Mouse (Mus musculus): ENCODE results near the gene Pkp1. TPM values are rescaled to one million over a fixed set of nuclear protein-coding genes. Genes with fewer than 3 reads are reported as not detected.

Gene Pkp1
- total and polyA plus RNA-seq, 3 experiments: not detected

DNA sequence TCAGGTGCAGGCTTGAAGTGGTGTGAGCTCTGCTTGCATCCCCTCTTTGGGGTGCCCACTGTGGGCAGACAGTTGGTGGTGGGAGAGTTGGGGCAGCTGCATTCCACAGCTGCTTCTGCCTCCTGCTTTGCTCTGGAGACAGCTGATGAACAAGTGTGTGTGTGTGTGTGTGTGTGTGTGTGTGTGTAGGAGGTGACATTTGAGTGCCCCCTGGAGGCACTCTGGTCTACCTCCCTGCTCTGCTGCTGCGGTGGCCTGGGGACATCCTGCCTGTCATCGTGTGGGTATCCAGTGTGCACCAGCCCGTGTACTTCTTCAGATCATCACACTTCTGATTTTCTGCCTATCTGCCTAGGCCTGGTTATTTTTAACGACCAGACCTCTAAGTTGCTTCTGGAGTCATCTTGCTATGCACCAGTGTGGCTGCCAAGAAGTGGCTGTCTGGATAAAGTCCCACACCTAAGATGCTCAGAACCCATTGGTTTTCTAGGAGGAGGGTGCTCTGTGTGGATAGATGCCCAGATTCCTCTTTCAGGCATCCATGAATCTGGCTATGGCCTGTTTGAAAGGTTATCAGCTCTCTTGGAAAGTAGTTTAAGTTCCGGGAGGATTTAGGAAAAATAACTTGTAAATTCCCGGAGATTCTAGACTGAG, 84.7 kb downstream of the Pkp1 start:
- no peak overlapping the region for H3K9ac ChIP-seq (ENCODE audit: control insufficient read depth, low read depth, low read length, poor library complexity, severe bottlenecking)
- no peak overlapping the region for H3K4me3 ChIP-seq (ENCODE audit: control insufficient read depth in 1 of 2, insufficient read depth in 1 of 2, low read depth in 2 of 2, low read length in 2 of 2)
- no peak overlapping the region for H3K27ac ChIP-seq (ENCODE audit: control insufficient read depth, low read depth, low read length)
- no peaks in the 10 kb centered on the region for H3K36me3 ChIP-seq (ENCODE audit: control insufficient read depth in 1 of 2, insufficient read depth in 2 of 2, low read length in 2 of 2)
- no peak for DNase-seq (ENCODE audit: low read depth, low spot score)
- no peaks in the 10 kb centered on the region for H3K4me1 ChIP-seq (ENCODE audit: control insufficient read depth in 1 of 2, insufficient read depth in 2 of 2, low read length in 2 of 2)
- peaks cover 0 to 4% of the 10 kb centered on the region in 2 experiments; a peak in 3 of 4 replicates for H3K27me3 ChIP-seq (ENCODE audit: control insufficient read depth in 1 of 2, insufficient read depth in 2 of 2, low read length in 2 of 2)
- no peaks in the 10 kb centered on the region for H3K79me2 ChIP-seq (ENCODE audit: control insufficient read depth, insufficient read depth, low read length, poor library complexity)
- no peaks in the 10 kb centered on the region for H3K9me3 ChIP-seq (replicated peaks; ENCODE audit: insufficient read depth, low read length)
- TF ChIP-seq MXI1 (IDR thresholded peaks at IDR 0.05; ENCODE audit: low read depth, low read length) (no peak), GATA1 (IDR thresholded peaks at IDR 0.05; ENCODE audit: low read depth, low read length) (no peak)

- Histone ChIP-seq H3K4me3 (ENCODE audit: control insufficient read depth in 1 of 2, insufficient read depth in 1 of 2, low read depth in 2 of 2, low read length in 2 of 2) (no peak overlapping the region), H3K9me3 (replicated peaks; ENCODE audit: insufficient read depth, low read length) (no peaks in the 10 kb centered on the region), H3K4me1 (ENCODE audit: control insufficient read depth in 1 of 2, insufficient read depth in 2 of 2, low read length in 2 of 2) (no peaks in the 10 kb centered on the region), H3K27me3 (ENCODE audit: control insufficient read depth in 1 of 2, insufficient read depth in 2 of 2, low read length in 2 of 2) (peaks cover 8 to 15% of the 10 kb centered on the region in 2 experiments), H3K27ac (ENCODE audit: control insufficient read depth, low read depth, low read length) (no peak overlapping the region), H3K36me3 (ENCODE audit: control insufficient read depth in 1 of 2, insufficient read depth in 2 of 2, low read length in 2 of 2) (no peaks in the 10 kb centered on the region), H3K79me2 (ENCODE audit: control insufficient read depth, insufficient read depth, low read length, poor library complexity) (no peaks in the 10 kb centered on the region), H3K9ac (ENCODE audit: control insufficient read depth, low read depth, low read length, poor library complexity, severe bottlenecking) (no peak overlapping the region)
- DNase-seq (ENCODE audit: low read depth, low spot score): peak; percentile 71
- no peak for TF ChIP-seq ZKSCAN1 (IDR thresholded peaks at IDR 0.05; ENCODE audit: low read depth, low read length)
- no peak for TF ChIP-seq USF1 (IDR thresholded peaks at IDR 0.05; ENCODE audit: low read depth, low read length)
- TF ChIP-seq MXI1 (IDR thresholded peaks at IDR 0.05; ENCODE audit: low read depth, low read length): no peak
- no peak for TF ChIP-seq ZC3H11A (IDR thresholded peaks at IDR 0.05; ENCODE audit: low read depth, low read length)
- no peak for TF ChIP-seq MAX (IDR thresholded peaks at IDR 0.05; ENCODE audit: low read length)
- TF ChIP-seq SMC3 (IDR thresholded peaks at IDR 0.05; ENCODE audit: low read depth, low read length): peak; percentile 52
- TF ChIP-seq POLR2AphosphoS2 (IDR thresholded peaks at IDR 0.05; ENCODE audit: low read length): no peak
- no peak for TF ChIP-seq KAT2A (conservative IDR thresholded peaks at IDR 0.05; ENCODE audit: low read depth, low read length)
- TF ChIP-seq RAD21 (IDR thresholded peaks at IDR 0.05; ENCODE audit: low read depth, low read length): peak; percentile 55
- no peak for TF ChIP-seq TBP (IDR thresholded peaks at IDR 0.05; ENCODE audit: low read depth, low read length)
- no peak for TF ChIP-seq GATA1 (IDR thresholded peaks at IDR 0.05; ENCODE audit: low read depth, low read length)
- TF ChIP-seq HCFC1 (IDR thresholded peaks at IDR 0.05; ENCODE audit: low read depth, low read length): no peak
- no peak for TF ChIP-seq CHD1 (IDR thresholded peaks at IDR 0.05; ENCODE audit: low read depth, low read length)
- no peak for TF ChIP-seq GABPA (IDR thresholded peaks at IDR 0.05; ENCODE audit: low read depth, low read length)
- TF ChIP-seq CTCF (IDR thresholded peaks at IDR 0.05 in 2 of 3, conservative IDR thresholded peaks at IDR 0.05 in 1 of 3; ENCODE audit: control insufficient read depth in 1 of 3, insufficient read depth in 1 of 3, low read depth in 2 of 3, low read length in 3 of 3, poor library complexity in 1 of 3, severe bottlenecking in 1 of 3): peak; percentile 46 to 73 (median 56); a peak in 5 of 6 replicates
- no peak for TF ChIP-seq BHLHE40 (IDR thresholded peaks at IDR 0.05; ENCODE audit: borderline replicate concordance, low read depth, low read length)
- no peak for TF ChIP-seq JUND (IDR thresholded peaks at IDR 0.05; ENCODE audit: low read depth, low read length)
Observed at GRCm38 (mm10) chr1:135828918-135829317, 90.1 kb downstream of the Pkp1 start.
